Mouse (Mus musculus) embryonic stem cell, embryonic (primary cell): Measurements from ENCODE around the gene Atoh7.

Experiments used
- CTCF ChIA-PET, 4 experiments: fragments of 300-600 bp in 2 of 4; fragments of 350-600 bp in 2 of 4; sonication (Branson Sonifier 250); formaldehyde crosslinking; loops; one replicate each; lab custom pipeline; 2022; ENCODE audit warnings: inconsistent platforms in 2 of 4; lab: Charles Lee
- POLR2A ChIA-PET, 4 experiments: fragments of 300-600 bp in 2 of 4; fragments of 350-600 bp in 2 of 4; sonication (Branson Sonifier 250); formaldehyde crosslinking; loops; one replicate each; lab custom pipeline; 2022; ENCODE audit warnings: antibody characterized with exemption in 4 of 4, inconsistent platforms in 1 of 4; lab: Charles Lee

The Atoh7 gene

DNA sequence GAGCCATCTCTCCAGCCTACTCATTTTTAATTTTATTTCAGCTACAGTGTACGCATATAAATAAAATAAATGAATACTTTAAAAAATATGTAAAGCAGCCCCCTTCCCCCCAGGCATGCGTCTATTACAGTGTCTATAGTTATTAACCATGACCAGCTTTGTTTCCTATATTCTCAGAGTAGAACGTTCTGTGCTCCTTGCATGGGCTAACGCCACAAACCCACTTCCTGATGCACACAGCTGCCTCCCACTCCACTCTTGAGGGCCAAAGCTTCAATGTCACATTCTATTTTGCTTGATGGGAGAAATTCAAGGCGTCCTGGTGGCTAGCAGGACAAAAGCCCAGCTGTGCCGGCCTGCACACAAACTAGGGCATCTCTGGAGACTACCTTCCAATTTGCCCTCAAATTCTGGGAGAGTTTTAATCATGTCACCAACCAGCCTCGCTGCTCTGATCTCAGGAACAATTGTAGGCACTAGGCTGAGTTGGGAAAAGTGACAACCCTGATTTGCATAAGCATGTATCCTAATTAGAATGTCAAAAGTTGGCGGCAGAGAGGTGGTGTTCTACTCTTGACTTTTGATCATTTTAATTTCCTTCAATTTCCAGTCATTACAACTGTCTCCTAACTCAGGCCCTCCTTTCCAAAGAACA lies 10.2 kb upstream of the Atoh7 start:
- CTCF ChIA-PET, result interaction anchor here (0.5 to 1.6 kb wide), 8 partner anchors 11 to 288 kb away, joined by 3 to 7 read pairs (median 4); partner anchors contain the start of gene Atoh7 (in 1 of the 4)
- POLR2A ChIA-PET, result interaction anchor here in 3 of 4 experiments (0.6 to 1.5 kb wide), 6 partner anchors 9 to 580 kb away, joined by 3 to 10 read pairs (median 4); partner anchors contain the start of gene Atoh7 (in 1 of the 3)

- CTCF ChIA-PET, result interaction anchor here (0.5 to 1.6 kb wide), 7 partner anchors 10 to 293 kb away, joined by 3 to 7 read pairs (median 4); partner anchors contain the start of genes Atoh7 (in 1 of the 4) and Dnajc12 (in 1 of the 4)
- POLR2A ChIA-PET, result interaction anchor here in 3 of 4 experiments (0.6 to 1.5 kb wide), 7 partner anchors 9 to 581 kb away, joined by 3 to 10 read pairs (median 3); partner anchors contain the start of gene Atoh7 (in 2 of the 3)
Observed at GRCm38 (mm10) chr10:63089758-63090571, 9.5 kb upstream of the Atoh7 start.

DNA sequence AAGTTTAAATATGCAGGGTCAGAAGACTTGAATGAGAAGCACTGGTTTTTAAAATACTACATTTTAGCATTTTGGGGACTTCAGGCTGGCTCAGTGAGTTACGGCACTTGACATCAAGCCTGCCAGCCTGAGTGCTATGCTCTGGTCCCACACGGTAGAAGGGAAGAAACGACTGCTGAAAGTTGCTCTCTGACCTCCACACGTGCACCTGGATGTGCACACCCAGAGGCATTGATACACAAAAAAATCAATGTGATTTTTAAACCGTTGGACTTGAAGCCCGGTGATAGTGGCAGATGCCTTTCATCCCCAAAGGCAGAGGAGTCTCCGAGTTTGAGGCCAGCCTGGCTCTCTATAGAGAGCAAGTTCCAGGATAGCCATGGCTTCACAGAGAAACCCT lies 7.5 kb upstream of the Atoh7 start:
- POLR2A ChIA-PET, result no interaction called here
- CTCF ChIA-PET, result no interaction called here

DNA sequence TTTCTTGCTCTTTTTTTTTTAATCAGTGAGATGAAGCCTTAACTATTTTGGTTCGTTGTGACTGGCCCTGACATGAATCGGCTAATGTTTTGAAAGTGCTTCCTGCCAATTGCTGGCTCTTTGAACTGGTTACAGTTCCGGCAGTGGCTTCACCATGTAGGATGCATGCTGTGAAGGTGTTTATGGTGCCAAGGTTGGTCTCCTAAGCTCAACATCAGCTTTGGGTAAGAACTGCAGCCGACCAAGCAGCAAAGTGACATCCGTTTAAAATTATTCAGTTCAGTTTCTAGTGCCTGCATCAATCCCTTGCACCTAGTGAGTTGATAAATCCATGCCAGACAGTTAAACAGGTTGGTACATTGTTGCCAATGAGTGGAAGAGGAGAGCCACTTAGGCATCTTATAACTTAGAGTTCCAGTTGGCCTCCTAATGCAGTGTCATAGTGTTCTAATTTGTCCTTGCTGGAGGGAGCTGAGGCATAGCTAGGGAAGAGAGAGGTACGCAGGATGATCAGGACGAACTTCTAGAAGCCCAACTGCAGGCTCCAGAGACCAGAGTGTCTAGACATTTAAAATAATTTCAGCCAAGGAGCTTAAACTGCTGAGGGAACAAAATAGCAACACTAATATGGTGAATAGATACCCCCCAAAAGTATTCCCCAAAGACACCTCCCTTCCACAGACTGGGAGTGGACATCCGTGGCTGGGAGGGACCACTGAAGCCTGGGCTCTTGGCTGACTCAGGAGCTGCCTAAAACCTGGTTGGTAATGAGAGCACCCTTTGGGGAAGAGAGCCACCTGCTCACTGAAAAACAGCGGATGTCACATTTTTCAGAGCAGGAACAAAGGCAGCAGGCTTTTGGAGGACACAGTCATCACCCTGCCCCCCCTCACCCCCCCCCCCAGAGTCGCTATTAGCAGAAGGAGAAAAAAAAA lies 6.6 kb upstream of the Atoh7 start:
- CTCF ChIA-PET, result interaction anchor here in 1 of 4 experiments (0.7 kb wide), 1 partner anchor 32 kb away, joined by 6 read pairs; no protein-coding TSS in a partner anchor

GRCm38 (mm10) chr10:63096757-63097156 lies 2.7 kb upstream of the Atoh7 start:
- ChIA-PET CTCF (interaction anchor here in 1 of 4 experiments (0.7 kb wide), 1 partner anchor 281 kb away, joined by 3 read pairs; no protein-coding TSS in a partner anchor), POLR2A (interaction anchor here in 2 of 4 experiments (0.5 kb wide), 3 partner anchors 73 to 249 kb away, joined by 3 to 4 read pairs (median 3); no protein-coding TSS in a partner anchor)

More for the DNA sequence above, 6.6 kb upstream of the Atoh7 start:
- POLR2A ChIA-PET, result interaction anchor here in 2 of 4 experiments (0.5 to 1.0 kb wide), 5 partner anchors 33 to 300 kb away, joined by 3 to 6 read pairs (median 3); partner anchors contain the start of genes Hnrnph3 (in 1 of the 2) and Pbld2 (in 1 of the 2)

DNA sequence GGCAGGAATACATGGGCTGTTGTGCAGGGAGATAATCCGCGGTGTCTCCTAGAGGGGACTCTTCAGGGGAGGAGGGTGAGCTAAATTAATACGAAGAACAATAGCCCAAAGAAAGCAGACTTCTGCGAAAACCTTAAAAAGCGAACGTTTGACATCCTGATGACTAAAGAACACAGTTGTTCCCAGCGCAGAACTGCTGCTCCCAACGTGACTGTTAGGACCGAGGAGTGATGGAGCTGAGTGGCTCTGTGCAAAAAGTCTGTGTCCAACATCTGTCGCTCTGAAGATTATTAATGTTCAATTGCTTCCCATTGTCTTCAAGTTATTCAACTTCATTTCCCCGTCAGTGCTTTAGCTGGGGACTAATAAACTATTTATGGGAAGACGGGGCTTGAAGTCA lies 1.3 kb upstream of the Atoh7 start:
- ChIA-PET CTCF (interaction anchor here in 1 of 4 experiments (1.3 kb wide), 1 partner anchor 211 kb away, joined by 3 read pairs; no protein-coding TSS in a partner anchor), POLR2A (interaction anchor here in 2 of 4 experiments (1.1 to 2.4 kb wide), 3 partner anchors 9 to 85 kb away, joined by 3 to 10 read pairs (median 3); no protein-coding TSS in a partner anchor)

DNA sequence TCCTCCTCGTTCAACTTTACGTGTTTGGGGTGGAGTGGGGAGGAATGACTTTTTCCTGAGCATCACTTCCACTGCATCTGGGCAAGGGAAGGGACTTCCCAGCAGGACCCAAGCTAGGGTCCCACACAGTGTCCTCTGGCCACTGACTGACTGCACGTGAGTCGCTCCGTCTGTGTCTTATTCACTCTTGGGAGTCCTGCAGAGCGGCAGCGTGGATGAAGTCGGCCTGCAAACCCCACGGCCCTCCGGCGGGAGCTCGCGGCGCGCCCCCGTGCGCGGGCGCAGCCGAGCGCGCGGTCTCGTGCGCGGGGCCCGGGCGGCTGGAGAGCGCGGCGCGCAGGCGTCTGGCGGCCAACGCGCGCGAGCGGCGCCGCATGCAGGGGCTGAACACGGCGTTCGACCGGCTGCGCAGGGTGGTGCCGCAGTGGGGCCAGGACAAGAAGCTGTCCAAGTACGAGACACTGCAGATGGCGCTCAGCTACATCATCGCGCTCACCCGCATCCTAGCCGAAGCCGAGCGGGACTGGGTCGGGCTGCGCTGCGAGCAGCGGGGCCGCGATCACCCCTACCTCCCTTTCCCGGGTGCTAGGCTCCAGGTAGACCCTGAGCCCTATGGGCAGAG lies 601 bp downstream of the Atoh7 start:
- ChIA-PET POLR2A (interaction anchor here in 3 of 4 experiments (0.6 to 2.4 kb wide), 17 partner anchors 10 to 287 kb away, joined by 3 to 10 read pairs (median 3); partner anchors contain the start of genes Hnrnph3 (in 1 of the 3) and Pbld2 (in 1 of the 3)), CTCF (interaction anchor here in 2 of 4 experiments (0.5 to 1.8 kb wide), 9 partner anchors 11 to 282 kb away, joined by 3 to 5 read pairs (median 3); partner anchors contain the start of genes Dnajc12 (in 1 of the 2) and Herc4 (in 1 of the 2))

GRCm38 (mm10) chr10:63100657-63101056 lies 1.2 kb downstream of the Atoh7 start:
- ChIA-PET POLR2A (interaction anchor here in 3 of 4 experiments (0.8 to 2.1 kb wide), 11 partner anchors 11 to 245 kb away, joined by 3 to 6 read pairs (median 4); partner anchors contain the start of genes Hnrnph3 (in 1 of the 3) and Pbld2 (in 1 of the 3)), CTCF (interaction anchor here in 2 of 4 experiments (0.6 to 1.8 kb wide), 8 partner anchors 11 to 265 kb away, joined by 3 to 5 read pairs (median 3); no protein-coding TSS in a partner anchor)

DNA sequence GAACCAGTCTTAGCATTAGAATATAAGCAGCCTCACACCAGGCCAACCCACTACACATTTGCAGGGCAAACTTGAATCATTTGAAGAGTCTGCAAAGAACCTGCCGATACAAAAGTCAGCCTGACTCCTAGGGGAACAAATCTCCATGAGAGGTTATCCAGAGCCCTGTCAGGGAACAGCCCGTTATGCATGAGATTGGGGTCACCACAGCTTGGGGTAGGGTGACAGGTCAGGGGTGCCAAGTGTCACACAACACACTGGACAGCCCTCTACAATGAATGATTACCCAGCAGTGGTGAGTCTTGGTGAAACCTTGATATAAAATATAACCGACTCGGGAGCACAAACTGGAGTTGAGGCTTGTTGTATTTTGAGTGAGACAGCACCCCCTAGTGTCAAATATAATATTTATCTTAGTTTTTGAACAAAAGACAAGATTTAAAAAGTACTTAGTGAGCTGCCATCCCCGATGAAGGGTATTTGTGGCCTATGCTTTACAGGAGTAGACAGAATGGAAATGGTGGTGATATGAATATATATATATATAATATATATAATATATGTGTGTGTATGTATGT lies 13.7 kb downstream of the Atoh7 start:
- ChIA-PET POLR2A (interaction anchor here in 1 of 4 experiments (1.4 kb wide), 1 partner anchor 127 kb away, joined by 3 read pairs; no protein-coding TSS in a partner anchor), CTCF (interaction anchor here in 2 of 4 experiments (0.7 to 1.1 kb wide), 4 partner anchors 14 to 131 kb away, joined by 3 to 4 read pairs (median 4); partner anchors contain the start of gene Atoh7 (in 1 of the 2))

GRCm38 (mm10) chr10:63113716-63114360 lies 14.4 kb downstream of the Atoh7 start:
- ChIA-PET CTCF (interaction anchor here in 2 of 4 experiments (0.7 to 1.1 kb wide), 4 partner anchors 15 to 132 kb away, joined by 3 to 4 read pairs (median 4); partner anchors contain the start of gene Atoh7 (in 1 of the 2)), POLR2A (interaction anchor here in 2 of 4 experiments (0.6 to 1.4 kb wide), 2 partner anchors 39 to 128 kb away, joined by 3 read pairs; no protein-coding TSS in a partner anchor)

- POLR2A ChIA-PET, result interaction anchor here in 3 of 4 experiments (0.6 to 1.3 kb wide), 5 partner anchors 57 to 1218 kb away, joined by 3 read pairs; no protein-coding TSS in a partner anchor
Observed at GRCm38 (mm10) chr10:63115881-63116280, 16.4 kb downstream of the Atoh7 start.

DNA sequence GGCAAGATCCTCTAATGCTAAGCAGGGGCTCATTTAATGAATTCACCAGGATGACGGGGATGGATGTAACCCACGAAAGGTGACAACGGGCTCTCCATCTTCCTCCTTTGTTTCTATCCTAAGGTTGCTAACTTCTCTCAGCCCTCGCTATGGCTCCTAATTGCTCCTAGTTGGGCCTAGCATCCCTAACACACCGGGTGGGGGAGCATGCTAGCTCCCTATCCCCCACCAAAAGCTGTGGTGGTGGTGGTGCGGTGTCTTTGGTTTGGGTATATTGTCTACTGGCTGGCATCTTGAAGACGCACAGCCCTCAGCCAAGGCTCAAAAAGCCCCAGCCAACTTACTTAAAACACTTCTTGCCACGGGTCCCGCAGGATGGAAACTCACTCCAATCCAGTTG lies 16.9 kb downstream of the Atoh7 start:
- POLR2A ChIA-PET, result interaction anchor here in 1 of 4 experiments (0.9 to 1.3 kb wide), 3 partner anchors 125 to 262 kb away, joined by 3 read pairs; no protein-coding TSS in a partner anchor
- CTCF ChIA-PET, result interaction anchor here in 2 of 4 experiments (0.6 to 1.7 kb wide), 5 partner anchors 9 to 324 kb away, joined by 3 to 6 read pairs (median 3); no protein-coding TSS in a partner anchor

More at GRCm38 (mm10) chr10:63115881-63116280, 16.4 kb downstream of the Atoh7 start:
- CTCF ChIA-PET, result interaction anchor here in 3 of 4 experiments (0.6 to 1.7 kb wide), 6 partner anchors 9 to 324 kb away, joined by 3 to 6 read pairs (median 4); no protein-coding TSS in a partner anchor

DNA sequence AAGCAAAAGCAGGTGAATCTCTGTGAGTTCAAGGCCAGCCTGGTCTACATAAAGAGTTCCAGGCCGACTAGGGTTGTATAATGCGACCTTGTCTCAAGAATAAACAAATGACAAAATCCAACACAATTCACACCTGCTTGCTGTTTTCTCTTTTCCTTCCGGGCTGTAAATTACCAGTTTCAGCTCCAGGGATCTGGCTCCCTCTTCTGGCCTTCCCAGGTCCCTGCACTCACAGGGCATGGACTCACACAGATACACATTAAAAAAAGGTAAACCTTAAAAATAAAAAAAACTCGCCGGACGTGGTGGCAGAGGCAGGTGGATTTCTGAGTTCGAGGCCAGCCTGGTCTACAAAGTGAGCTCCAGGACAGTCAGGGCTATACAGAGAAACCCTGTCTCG lies 18.1 kb downstream of the Atoh7 start:
- ChIA-PET POLR2A (no interaction called here), CTCF (interaction anchor here in 1 of 4 experiments (0.6 kb wide), 1 partner anchor 311 kb away, joined by 3 read pairs; no protein-coding TSS in a partner anchor)

GRCm38 (mm10) chr10:63119916-63120315 lies 20.5 kb downstream of the Atoh7 start:
- ChIA-PET CTCF (interaction anchor here in 1 of 4 experiments (1.3 kb wide), 1 partner anchor 263 kb away, joined by 3 read pairs; the partner anchor contains the start of gene Dnajc12), POLR2A (no interaction called here)

- CTCF ChIA-PET, result interaction anchor here in 1 of 4 experiments (1.2 kb wide), 1 partner anchor 261 kb away, joined by 3 read pairs; the partner anchor contains the start of gene Dnajc12
- POLR2A ChIA-PET, result interaction anchor here in 1 of 4 experiments (1.4 kb wide), 1 partner anchor 21 kb away, joined by 3 read pairs; no protein-coding TSS in a partner anchor
Observed at GRCm38 (mm10) chr10:63121961-63122360, 22.5 kb downstream of the Atoh7 start.
